In the genomic region with DNA sequence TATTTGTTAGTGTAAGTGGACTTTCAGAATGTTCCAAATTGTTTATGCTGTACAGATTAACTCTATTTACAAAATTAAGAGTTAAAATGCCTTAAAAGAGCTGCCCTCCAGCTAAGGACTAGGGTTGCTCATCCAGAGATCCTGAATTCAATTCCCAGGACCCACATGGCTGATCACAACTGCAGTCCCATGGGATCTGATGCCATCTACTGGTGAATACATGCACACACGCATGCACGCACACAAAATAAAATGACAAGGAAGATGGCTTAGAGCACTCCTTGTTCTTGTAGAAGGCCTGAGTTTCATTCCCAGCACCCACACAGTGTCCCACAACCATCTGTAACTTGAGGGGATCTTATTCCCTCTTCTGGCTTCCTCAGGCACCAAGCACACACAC, we compare ENCODE assay signal across 10 mouse cellular contexts. TPM values are rescaled to one million over a fixed set of nuclear protein-coding genes. Genes with fewer than 3 reads are reported as not detected.
DNase-seq lines count a peak whose midpoint lies in the region; ATAC-seq and TF ChIP-seq lines count a peak whose summit lies in the region.
"Had no signal": no experiment of that assay in that cellular context is flagged by ENCODE, and none has a peak within 500 bp of the region (broad histone marks: within the 10 kb centered on the region; RNA-seq: fewer than 3 reads in every experiment).

No protein-coding gene starts in this region.

- no peak for DNase-seq in kidney, adult 8-10 months
- DNase-seq in ES-E14 (ENCODE audit: low read depth, low spot score): peak; percentile 56
- peak; percentile 21 for DNase-seq in c-Kit-positive CD71-positive TER-119-positive erythroid progenitor cells, embryonic 14.5 days (ENCODE audit: low spot score)
- no peak for DNase-seq in layer of hippocampus, adult 8-10 months (ENCODE audit: low spot score in 2 of 2)
- no peak for DNase-seq in cerebellum, postnatal 25 days
- DNase-seq in spleen, adult 12 weeks (ENCODE audit: low spot score): no peak

- H3K27ac ChIP-seq in kidney, embryonic 15.5 days: no peak overlapping the region
- no peak overlapping the region for H3K27ac ChIP-seq in ES-E14 (ENCODE audit: insufficient read depth, low read depth, low read length, poor library complexity, severe bottlenecking)
- H3K27ac ChIP-seq: heart, embryonic 13.5 days; limb, embryonic 13.5 days had no signal

- H3K27me3 ChIP-seq in kidney, embryonic 15.5 days: no peaks in the 10 kb centered on the region
- H3K27me3 ChIP-seq: heart, embryonic 13.5 days; limb, embryonic 13.5 days had no signal

- no peak overlapping the region for H3K9ac ChIP-seq in kidney, embryonic 15.5 days
- H3K9ac ChIP-seq in ES-E14 (ENCODE audit: insufficient read depth, low read depth, low read length, poor library complexity, severe bottlenecking): no peak overlapping the region
- H3K9ac ChIP-seq: heart, embryonic 13.5 days; limb, embryonic 13.5 days had no signal

- no peak overlapping the region for H3K4me3 ChIP-seq in kidney, embryonic 15.5 days (replicated peaks)
- no peak overlapping the region for H3K4me3 ChIP-seq in ES-E14 (ENCODE audit: insufficient read depth in 1 of 2, low read depth in 1 of 2, low read length in 2 of 2, poor library complexity in 1 of 2, severe bottlenecking in 1 of 2)
- H3K4me3 ChIP-seq: heart, embryonic 13.5 days; limb, embryonic 13.5 days had no signal

- H3K9me3 ChIP-seq in kidney, embryonic 15.5 days (replicated peaks): no peaks in the 10 kb centered on the region
- H3K9me3 ChIP-seq in ES-E14 (ENCODE audit: control insufficient read depth, insufficient read depth, low read depth, low read length): no peaks in the 10 kb centered on the region
- H3K9me3 ChIP-seq: heart, embryonic 13.5 days; limb, embryonic 13.5 days had no signal

- in situ Hi-C loops in ES-E14 (cut with MboI; ENCODE audit: low sequenced_read_pairs in 2 of 2, unreplicated experiment in 2 of 2): no loop called here

- 79% methylated on average over 2 of the region's 2 CpGs for WGBS in kidney, embryonic 15.5 days

- H3K36me3 ChIP-seq in kidney, embryonic 15.5 days: peaks cover 89% of the 10 kb centered on the region
- H3K36me3 ChIP-seq in ES-E14 (ENCODE audit: control insufficient read depth, insufficient read depth, low read length, poor library complexity, severe bottlenecking): peaks cover 35% of the 10 kb centered on the region

- no peaks in the 10 kb centered on the region for H3K4me1 ChIP-seq in kidney, embryonic 15.5 days
- H3K4me1 ChIP-seq in ES-E14 (ENCODE audit: control insufficient read depth in 2 of 2, insufficient read depth in 2 of 2, low read length in 2 of 2, poor library complexity in 1 of 2): no peaks in the 10 kb centered on the region
- H3K4me1 ChIP-seq: limb, embryonic 13.5 days had no signal

- ATAC-seq in kidney, embryonic 15.5 days (replicated peaks; ENCODE audit: low FRiP score): peak; percentile 29; the same call in 1 of the 2 replicates
- peak; percentile 73 for ATAC-seq in megakaryocyte, adult 5-6 weeks (ENCODE audit: poor library complexity, severe bottlenecking)

- H3K4me2 ChIP-seq in kidney, embryonic 15.5 days: no peak overlapping the region
- H3K4me2 ChIP-seq: heart, embryonic 13.5 days; limb, embryonic 13.5 days had no signal

TF ChIP-seq in ES-E14, 5 proteins besides CTCF, POLR2A, EP300 and RAD21:
- no peak for TF ChIP-seq ZC3H11A (IDR thresholded peaks at IDR 0.05; ENCODE audit: borderline replicate concordance, low read depth, low read length)
- TF ChIP-seq HCFC1 (IDR thresholded peaks at IDR 0.05; ENCODE audit: borderline replicate concordance, insufficient read depth, low read length): no peak
- no peak for TF ChIP-seq MAFK (IDR thresholded peaks at IDR 0.05; ENCODE audit: insufficient read depth, low read depth, low read length)
- TF ChIP-seq CHD2 (IDR thresholded peaks at IDR 0.05; ENCODE audit: low read depth, low read length): no peak
- TF ChIP-seq ZNF384 (IDR thresholded peaks at IDR 0.05; ENCODE audit: low read depth, low read length): no peak

RNA-seq across cellular contexts. Expression of a gene that starts 13.8 kb away (rescaled TPM):
- 440 and 441 TPM in 2 replicates for polyA plus RNA-seq in kidney, embryonic 15.5 days (2015; fragmentation: Nextera tagmentation; extraction: Ambion mirVana)
- total RNA-seq in ES-E14 (2012; rRNA removed): 139 and 201 TPM in 2 replicates
- 322 and 341 TPM in 2 replicates for total RNA-seq in megakaryocyte, adult 5-6 weeks (2015)
- 148 and 202 TPM in 2 replicates for total RNA-seq in megakaryocyte, adult 5-6 weeks (2017)
- total RNA-seq in layer of hippocampus, adult 8-10 months (2022): 100 to 1,000 TPM; 417 to 460 (median 434) TPM

RNA-seq across cellular contexts. Expression of a gene that starts 46.8 kb away (rescaled TPM):
- 98.2 and 112 TPM in 2 replicates for polyA plus RNA-seq in kidney, embryonic 15.5 days (2015; fragmentation: Nextera tagmentation; extraction: Ambion mirVana)
- 3.3 and 5.4 TPM in 2 replicates for total RNA-seq in ES-E14 (2012; rRNA removed)
- 677 and 692 TPM in 2 replicates for total RNA-seq in megakaryocyte, adult 5-6 weeks (2015)
- 321 and 348 TPM in 2 replicates for total RNA-seq in megakaryocyte, adult 5-6 weeks (2017)
- total RNA-seq in layer of hippocampus, adult 8-10 months (2022): 10 to 100 TPM; 11.7 to 56.6 (median 34.5) TPM

Comparison
In these comparisons a context has a peak if more than half of its experiments do, and no peak if none do; other contexts are left out.
1. DNase-seq: peak in ES-E14 (single experiment) and c-Kit-positive CD71-positive TER-119-positive erythroid progenitor cells, embryonic 14.5 days (single experiment); none in kidney, adult 8-10 months (0 of 2), layer of hippocampus, adult 8-10 months (0 of 2), cerebellum, postnatal 25 days (0 of 2) and spleen, adult 12 weeks (single experiment).
2. RNA of a gene that starts 46.8 kb away (total RNA-seq): 321 to 692 TPM in megakaryocyte, adult 5-6 weeks; 11.7 to 56.6 TPM in layer of hippocampus, adult 8-10 months and 3.3 to 5.4 TPM in ES-E14; every median in the first group is over 4 times any median in the second.